Mouse (Mus musculus): Measurements from ENCODE around the gene Kctd21. TPM values are rescaled to one million over a fixed set of nuclear protein-coding genes. Genes with fewer than 3 reads are reported as not detected.

The Kctd21 gene
- total RNA-seq (2017), result 1.1 and 2.4 TPM in 2 replicates

DNA sequence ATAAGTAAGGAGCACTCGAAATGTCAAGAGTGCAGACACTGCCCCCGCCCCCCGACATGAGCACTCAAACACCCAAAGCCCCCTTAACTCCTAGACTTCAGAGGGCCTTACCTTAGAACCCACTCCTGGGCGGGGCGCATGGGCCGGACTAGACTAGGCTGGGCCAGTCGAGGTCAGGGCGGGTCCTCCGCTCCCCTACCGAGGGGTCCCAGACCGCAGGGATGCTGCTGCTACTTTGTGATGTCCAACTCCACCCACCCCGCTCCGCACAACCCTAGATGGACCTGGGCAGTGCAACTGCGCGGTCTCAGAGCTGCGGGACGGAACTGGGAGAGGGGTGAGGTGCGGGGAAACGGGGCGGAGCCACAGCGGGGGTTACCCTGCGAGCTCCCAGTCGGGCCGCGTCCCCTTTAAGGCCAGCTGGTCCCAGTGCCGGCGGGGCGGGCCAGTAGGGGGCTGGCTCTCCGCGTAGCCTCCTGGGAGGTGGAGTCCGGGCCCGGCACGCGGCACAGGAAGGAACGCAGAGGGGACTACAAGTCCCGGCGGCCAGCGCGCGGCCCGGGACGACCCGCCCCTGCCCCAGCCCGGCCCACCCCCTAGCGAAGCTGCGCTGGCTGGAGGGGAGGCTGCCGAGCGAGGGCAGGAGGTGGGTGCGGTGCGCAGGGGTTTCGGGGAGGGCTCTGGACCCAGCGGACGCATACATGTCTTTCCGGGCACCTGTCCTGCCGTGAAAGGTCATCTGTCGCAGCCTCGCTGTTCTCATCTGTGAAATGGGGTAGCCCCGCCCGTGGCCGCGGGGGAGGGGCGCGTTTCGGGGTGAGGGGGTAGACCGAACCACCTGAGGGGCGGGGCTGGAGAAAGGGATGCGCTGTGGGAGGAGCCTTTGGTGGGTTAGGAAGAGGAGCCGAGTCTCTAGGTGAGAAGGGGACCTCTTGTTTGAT, at the start of gene Kctd21, which contains the start of gene Usp35:
Kctd21 (plus strand) TSS at position 602 of the 941 bp plus-strand sequence.
Usp35 (minus strand) TSS at position 295 of the 941 bp plus-strand sequence.
- peak; percentile 94 for ATAC-seq (ENCODE audit: extremely low read depth, insufficient number of reproducible peaks, low FRiP score, poor library complexity, severe bottlenecking)

DNA sequence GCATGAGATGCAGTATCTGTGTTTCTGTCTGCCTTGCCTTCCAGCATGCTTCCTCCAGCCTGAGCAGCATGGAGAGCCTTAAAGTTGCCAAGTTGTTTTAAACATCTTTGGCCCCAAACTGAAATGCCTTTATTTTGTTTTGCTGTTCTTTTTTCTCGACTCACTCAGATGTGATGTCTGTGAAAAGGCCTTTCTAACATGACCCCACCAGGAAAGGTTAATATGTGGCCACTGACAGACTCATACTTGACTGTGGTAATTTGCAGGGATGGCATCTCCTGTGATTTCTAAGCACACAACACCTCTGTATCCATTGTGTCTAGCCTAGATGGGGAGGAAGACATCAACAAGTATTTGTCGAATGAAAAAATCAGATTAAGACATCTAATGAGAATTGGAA, 35.1 kb upstream of the Kctd21 start:
- ATAC-seq (ENCODE audit: extremely low read depth, insufficient number of reproducible peaks, low FRiP score, poor library complexity, severe bottlenecking), result no peak

DNA sequence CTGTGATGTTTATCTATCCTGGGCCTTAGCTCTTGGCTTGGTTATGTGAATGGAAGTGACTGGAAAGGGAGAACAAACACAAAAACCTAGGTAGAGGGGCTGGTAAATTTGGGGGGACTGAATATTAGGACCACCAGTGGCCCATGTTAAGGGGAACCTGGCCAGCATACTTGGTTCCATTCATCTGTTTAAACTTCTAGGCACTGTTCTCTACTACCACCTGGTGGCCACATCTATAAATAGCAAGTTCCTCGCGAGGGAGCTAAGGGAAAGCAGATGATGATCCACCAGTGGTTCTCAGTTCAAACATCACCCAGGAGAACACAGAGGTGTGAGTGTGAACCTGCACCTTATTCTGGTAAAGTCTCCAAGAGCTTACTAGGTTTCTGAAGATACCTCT, 34.7 kb upstream of the Kctd21 start:
- ATAC-seq (ENCODE audit: extremely low read depth, insufficient number of reproducible peaks, low FRiP score, poor library complexity, severe bottlenecking), result peak; percentile 88

DNA sequence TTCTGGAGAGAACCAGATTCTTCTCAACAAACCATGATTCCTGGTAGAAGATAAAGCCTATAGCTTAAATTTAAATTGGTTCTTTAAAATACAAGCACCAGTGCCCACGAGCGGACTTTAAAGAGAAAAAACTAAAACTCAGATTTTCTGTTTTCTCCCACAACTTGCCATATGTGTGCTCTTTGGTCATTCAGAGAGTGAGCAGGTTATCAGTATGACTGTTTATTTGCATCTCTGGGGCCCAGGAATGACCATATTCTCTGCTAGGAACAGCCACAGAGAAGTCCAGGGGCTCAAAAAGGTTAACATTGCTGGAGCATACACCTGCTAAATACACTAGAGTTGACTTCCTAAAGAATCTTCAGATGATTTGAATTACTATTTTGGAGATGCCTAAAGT, 33.8 kb upstream of the Kctd21 start:
- no peak for ATAC-seq (ENCODE audit: extremely low read depth, insufficient number of reproducible peaks, low FRiP score, poor library complexity, severe bottlenecking)

DNA sequence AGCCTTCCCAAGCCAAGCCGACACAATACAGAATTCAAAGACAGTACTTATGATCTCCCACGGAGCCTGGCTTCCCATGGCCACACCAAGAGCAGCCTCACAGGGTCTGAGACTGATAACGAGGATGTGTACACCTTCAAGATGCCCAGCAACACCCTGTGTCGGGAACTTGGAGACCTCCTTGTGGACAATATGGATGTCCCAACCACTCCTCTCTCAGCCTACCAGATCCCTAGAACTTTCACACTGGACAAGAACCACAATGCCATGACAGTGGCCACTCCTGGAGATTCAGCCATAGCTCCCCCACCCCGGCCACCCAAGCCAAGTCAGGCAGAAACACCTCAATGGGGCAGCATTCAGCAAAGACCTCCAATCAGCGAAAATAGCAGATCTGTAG, 33.2 kb upstream of the Kctd21 start:
- ATAC-seq (ENCODE audit: extremely low read depth, insufficient number of reproducible peaks, low FRiP score, poor library complexity, severe bottlenecking), result no peak

DNA sequence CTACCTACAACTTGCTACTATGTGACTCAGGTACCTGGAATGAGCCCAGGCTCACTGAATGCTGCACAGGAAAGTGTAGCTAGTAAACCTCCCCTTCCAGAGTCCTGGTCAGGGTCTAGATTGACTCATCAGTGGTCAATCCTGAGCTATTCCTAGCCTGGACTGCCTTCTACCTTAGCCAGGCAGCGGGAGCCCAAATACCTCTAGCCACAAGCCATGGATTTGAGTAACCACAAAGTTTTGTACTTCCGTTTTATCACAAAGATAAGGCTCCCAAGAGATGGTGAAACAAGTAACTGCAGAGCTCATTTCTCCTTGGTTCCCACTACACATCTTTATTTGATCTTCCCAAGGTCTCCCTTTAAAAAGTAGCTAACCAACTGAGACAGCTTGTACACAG, 31.2 kb upstream of the Kctd21 start:
- ATAC-seq (ENCODE audit: extremely low read depth, insufficient number of reproducible peaks, low FRiP score, poor library complexity, severe bottlenecking), result no peak

DNA sequence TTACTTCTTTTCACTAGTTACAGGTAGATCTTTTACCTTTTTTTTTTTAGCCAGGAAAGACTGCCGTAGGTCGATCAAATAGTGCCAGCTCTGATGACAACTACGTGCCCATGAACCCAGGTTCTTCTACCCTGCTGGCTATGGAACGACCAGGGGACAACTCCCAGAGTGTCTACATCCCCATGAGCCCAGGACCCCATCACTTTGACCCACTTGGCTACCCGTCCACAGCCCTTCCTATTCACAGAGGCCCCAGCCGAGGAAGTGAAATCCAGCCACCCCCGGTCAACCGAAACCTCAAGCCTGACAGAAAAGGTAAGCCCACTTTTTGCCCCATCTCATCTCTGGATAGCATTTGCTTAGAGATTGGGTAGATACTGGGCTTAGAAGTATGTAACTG, 30.8 kb upstream of the Kctd21 start:
- ATAC-seq (ENCODE audit: extremely low read depth, insufficient number of reproducible peaks, low FRiP score, poor library complexity, severe bottlenecking), result no peak

DNA sequence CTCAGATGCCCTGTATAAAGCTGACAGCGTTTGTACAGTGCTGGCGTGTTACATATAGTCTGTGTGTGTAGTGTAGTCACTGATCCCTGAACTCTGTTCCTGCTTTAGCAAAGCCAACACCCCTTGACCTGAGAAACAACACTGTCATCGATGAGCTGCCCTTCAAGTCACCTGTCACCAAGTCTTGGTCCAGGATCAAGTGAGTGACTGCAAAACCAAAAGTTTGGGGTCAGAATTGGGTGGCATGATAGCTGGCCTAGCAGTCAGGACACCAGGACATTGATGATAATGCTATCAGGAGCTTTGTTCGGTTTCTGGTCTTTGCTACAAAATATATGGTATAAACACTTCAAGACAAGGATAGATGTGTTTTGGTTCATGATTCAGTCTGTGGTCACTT, 29.9 kb upstream of the Kctd21 start:
- ATAC-seq (ENCODE audit: extremely low read depth, insufficient number of reproducible peaks, low FRiP score, poor library complexity, severe bottlenecking), result no peak

DNA sequence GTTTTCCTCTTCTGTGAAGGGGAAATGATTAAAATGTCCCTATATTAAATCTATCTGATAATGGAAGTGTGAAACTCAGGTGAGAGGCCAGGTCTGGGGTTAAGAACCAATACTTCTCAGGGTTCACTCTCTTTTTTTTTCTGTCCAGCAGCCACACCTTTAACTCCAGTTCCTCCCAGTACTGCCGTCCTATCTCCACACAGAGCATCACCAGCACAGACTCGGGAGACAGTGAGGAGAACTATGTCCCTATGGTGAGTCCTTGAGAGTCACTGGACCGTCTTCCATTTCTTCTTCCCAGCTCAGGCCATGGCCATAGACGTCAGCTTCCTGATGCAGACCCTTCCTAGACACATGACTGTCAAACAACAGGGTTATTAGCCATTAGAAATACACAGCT, 29.3 kb upstream of the Kctd21 start:
- no peak for ATAC-seq (ENCODE audit: extremely low read depth, insufficient number of reproducible peaks, low FRiP score, poor library complexity, severe bottlenecking)

DNA sequence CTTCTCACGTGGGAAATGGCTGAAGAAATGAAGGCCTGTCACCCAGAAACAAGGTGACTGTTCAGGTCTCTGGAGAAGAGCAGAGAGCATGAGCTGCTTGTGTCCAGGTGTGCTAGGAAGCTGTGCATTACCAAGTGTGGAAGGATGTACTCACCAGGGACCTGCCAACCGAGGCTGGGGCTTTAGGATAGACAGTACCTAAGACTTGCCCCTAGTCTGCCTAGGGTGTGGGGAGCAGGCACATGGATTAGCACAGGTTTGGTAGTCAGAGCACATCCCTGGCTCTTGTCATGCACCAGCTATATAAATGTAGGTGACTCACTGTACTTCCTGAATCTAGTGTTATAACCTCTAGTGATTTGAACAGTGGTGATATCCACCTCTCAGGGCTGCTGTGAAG, 28.5 kb upstream of the Kctd21 start:
- no peak for ATAC-seq (ENCODE audit: extremely low read depth, insufficient number of reproducible peaks, low FRiP score, poor library complexity, severe bottlenecking)

DNA sequence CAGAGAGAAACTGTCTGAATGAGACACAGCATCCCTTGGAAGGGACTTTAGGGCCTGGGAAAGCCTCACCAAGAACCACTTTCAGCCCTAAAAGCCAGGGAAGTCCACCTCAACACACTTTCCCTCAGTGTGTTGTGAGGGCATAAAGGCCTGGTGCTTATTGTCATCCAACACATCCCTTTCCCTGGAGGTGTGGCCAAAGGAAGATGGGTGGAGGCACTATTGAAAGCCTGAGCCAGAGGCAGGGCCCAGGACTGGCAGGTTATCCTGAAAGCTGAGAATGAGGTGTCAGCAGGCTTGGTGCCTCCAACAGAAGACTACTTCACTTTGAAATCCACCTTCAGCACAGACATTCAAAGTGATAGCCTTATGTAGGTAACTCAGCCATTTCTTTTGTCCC, 27.7 kb upstream of the Kctd21 start:
- no peak for ATAC-seq (ENCODE audit: extremely low read depth, insufficient number of reproducible peaks, low FRiP score, poor library complexity, severe bottlenecking)

DNA sequence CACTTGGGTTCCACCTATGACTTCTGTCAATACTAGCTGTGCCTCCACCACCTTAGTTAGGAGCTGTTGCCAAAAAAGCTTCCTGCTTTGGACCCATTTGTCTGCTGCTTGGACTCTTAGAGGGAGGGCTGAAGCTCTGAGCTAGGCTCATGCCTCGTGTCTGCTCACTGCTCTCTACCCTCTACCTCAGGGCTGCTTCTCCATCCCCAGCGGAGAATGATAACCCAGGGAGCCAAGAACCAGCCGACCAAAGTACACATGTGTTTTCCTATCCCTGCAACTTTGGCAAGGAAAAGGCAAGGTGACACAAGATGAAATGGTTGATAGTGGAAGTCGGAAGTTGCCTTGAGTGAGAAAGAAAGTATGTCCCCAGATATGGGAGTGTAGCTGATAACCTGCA, 26.9 kb upstream of the Kctd21 start:
- no peak for ATAC-seq (ENCODE audit: extremely low read depth, insufficient number of reproducible peaks, low FRiP score, poor library complexity, severe bottlenecking)

DNA sequence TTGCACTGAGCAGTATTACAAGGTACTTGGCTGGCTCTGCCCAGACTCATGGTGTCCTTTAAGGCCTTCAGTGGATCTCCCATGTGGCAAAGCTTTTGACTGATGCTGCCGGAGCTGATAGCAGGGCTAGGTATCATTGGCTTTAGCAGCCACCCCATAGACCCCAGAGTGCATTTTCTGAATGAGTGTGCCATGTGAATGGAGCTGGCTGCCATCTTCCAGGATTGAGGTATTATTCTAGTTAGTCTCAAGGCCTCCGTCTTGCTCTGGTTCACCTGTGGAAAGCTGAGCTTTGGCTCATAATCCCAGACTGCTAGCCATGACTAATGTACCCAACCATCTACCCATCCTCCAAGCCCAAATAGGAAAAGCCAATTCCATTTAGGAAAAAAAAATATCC, 25.3 kb upstream of the Kctd21 start:
- no peak for ATAC-seq (ENCODE audit: extremely low read depth, insufficient number of reproducible peaks, low FRiP score, poor library complexity, severe bottlenecking)

DNA sequence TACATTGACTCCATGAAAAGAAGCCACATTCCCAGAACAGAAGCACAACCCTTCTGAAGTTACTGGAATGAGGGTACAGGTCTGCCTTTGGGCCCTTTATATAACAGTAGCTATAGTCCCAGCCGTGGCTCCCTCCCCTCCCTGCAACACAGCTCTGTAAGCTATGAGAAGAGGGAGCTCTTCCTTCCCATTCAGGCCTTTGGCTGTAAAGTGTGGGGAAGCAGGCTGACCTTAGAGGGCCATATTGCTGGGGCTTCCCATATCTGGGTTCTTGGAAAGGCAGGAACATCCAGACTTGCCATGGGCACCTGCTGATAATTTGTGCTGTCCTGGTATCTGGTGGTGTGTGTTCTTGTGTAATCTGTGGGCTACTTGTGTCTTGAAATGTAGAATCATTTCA, 24.6 kb upstream of the Kctd21 start:
- no peak for ATAC-seq (ENCODE audit: extremely low read depth, insufficient number of reproducible peaks, low FRiP score, poor library complexity, severe bottlenecking)

DNA sequence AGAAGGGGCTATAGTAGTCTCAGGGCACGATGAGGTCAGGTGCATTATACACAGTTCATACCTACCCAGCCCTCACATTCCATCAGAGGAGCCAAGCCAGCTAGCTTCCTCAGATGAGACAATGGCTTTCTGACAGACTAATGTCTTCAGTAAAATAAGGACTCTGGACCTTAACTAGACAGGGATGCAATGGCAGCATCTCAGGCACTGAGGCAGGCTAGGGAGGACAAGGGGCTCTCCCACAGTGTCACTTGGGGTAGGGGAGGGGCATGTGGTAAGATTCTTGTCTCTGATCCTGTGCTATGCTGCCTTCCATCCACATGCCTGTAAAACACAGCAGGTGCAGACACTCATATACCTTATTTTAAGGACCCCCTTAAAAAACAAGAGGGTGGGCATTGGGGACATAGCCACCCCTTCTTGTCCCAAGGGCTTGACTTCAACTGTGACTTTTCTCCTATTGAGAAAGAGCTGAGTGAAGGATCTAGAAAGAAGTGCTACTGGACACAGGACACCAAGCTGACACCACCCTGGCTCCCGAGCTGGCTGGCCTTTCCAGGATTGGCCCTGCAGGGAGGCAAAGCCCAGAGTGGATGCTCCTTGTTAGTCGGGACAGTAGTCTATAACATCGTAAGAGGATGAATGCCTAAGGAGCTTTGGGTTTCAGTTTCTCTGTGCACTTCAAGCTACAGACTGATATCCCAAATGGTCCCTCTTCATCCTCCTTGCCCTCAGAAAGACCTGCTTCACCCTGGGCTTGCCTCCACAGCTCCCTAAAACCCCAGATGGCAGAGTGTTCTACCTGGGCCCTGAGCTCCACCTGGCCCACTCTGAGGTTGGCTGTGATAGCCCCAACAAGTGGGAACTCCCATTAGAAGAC, 22.4 kb upstream of the Kctd21 start:
- no peak for ATAC-seq (ENCODE audit: extremely low read depth, insufficient number of reproducible peaks, low FRiP score, poor library complexity, severe bottlenecking)

DNA sequence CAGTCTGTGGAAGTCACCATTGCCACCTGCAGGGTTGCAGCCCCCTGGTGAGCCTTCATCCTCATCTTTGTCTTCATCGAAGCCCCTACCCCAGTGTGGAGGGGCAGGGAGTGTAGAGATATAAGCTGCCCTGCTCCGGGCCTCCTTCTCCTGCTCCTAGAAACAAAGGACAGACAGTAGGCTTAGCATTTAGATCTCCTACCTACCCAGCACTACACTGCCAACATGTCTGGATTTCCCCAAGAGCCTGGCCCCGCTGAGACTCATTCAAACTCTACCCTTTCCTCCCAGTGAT, 21.8 kb upstream of the Kctd21 start:
- ATAC-seq (ENCODE audit: extremely low read depth, insufficient number of reproducible peaks, low FRiP score, poor library complexity, severe bottlenecking), result no peak

DNA sequence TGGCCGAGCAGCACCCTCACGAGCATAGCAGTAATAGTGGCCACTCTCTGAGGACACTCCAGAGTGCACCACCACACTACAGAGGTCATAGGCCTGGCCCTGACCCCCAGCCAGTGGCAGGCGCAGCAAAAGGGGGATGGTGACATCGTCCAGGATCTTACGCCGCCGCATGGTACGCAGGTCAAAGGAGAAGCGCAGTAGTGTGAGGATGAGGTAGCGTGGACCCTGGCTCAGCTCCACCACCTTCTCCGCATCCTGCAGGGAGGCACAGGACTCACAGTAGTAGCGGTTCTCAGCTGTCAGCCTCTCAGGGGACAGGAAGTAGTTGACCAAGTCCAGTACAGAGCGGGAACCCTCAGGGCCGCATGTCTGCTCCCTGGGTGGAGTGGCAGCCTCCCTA, 20.5 kb upstream of the Kctd21 start:
- ATAC-seq (ENCODE audit: extremely low read depth, insufficient number of reproducible peaks, low FRiP score, poor library complexity, severe bottlenecking), result no peak

DNA sequence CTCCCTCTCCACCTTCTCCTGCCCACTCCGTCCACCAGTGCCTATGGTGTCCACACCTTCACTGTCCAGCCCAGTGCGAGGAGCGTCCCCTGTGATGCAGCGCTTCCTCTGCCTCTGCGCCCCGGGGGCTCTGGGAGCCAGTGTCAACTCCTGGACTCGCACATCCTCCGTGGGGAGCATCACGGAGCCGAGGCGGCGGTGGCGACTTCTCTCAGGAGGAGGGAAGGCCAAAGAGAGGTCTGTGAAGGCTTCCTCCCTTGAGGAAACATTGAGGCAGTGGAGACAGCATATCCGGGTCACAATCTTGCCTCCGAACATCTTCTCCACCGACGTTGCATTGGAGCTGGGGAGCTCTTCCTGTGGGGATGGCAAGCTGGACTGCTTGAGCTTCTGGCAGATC, 19.9 kb upstream of the Kctd21 start:
- ATAC-seq (ENCODE audit: extremely low read depth, insufficient number of reproducible peaks, low FRiP score, poor library complexity, severe bottlenecking), result no peak

DNA sequence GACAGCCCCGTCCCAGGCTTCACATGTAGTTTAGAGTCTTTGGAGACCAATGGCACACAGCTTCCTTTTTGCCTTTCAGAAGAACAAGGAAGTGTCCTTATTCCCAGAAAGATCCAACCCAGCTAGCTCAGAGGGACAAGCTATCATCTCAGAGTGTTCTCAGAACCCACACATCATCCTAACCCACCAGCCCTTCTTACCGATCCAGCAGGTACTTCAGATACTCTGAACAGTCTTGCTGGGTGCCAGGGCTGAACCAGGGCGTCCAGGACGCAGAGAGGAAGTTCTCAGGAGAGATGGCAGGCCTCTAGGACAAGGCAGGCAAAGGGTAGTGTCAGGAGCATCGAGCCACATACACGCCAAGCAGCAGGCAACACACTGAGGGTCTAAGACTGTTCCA, 19.3 kb upstream of the Kctd21 start:
- no peak for ATAC-seq (ENCODE audit: extremely low read depth, insufficient number of reproducible peaks, low FRiP score, poor library complexity, severe bottlenecking)

DNA sequence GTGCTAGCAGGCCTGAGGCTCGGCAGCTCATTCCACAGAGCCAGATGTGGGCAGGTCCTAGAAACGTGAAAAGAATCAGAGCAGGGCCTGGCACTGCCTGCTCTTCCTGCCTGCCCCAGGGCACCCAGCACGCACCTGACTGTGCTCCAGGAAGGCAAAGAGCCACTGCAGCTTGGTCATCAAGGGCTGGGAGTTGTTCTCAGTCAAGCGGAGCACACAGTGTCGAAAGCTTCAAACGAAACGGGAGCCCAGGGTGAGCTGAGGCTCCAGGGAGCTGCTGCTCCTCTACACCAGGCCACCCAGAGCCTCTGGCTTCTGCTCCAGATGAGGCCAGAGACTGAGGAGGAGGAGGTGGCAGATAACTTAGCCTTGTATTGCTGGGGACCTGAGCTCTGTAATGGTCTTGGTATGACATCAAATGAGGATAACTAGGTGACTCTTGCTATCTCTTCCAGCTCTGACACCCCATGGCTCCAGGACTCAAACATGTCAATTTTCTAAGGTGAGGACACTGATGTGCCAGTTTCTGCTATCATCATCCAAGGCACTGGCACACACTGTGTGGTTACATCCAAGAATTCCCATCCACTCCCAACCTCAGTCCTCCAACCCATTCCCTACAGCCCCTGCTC, 18.6 kb upstream of the Kctd21 start:
- no peak for ATAC-seq (ENCODE audit: extremely low read depth, insufficient number of reproducible peaks, low FRiP score, poor library complexity, severe bottlenecking)

Measured in neutrophil, adult 5-6 weeks (primary cell).